Mouse (Mus musculus): ENCODE results near the gene Plin4.

DNA sequence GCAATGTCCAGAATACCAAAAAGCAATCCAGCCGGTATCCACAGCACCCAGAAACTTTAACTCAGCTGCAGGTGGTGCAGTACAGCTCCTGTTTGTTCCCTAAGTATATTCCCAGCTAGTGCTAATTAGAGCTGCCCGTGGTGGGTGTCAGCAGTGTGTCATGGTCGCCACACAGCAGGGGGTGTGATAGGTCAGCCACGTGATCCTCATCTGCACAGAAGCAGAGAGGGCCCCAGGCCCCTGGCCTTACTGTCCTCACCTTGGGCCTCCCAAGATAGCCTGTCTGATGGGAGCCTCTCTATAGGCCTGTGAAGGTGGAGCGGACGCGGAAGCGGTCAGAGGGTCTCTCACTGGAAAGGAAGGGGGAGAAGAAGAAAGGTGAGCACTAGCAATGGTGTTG, 11.4 kb downstream of the Plin4 start:
- TF ChIP-seq CTCF (IDR thresholded peaks at IDR 0.05; ENCODE audit: insufficient read depth, low read depth, low read length) (no peak), POLR2A (IDR thresholded peaks at IDR 0.05; ENCODE audit: insufficient read depth, low read depth, low read length) (no peak)

Measured in olfactory bulb, adult 2 months (tissue).